Mouse (Mus musculus) hindbrain, embryonic 14.5 days (tissue): ENCODE results near the gene Slc29a1. TPM values are rescaled to one million over a fixed set of nuclear protein-coding genes. Genes with fewer than 3 reads are reported as not detected.

Experiments
- ATAC-seq: fragments of 200-750 bp; cut with Nextera tagmentation; 2 replicates; pipeline ENCODE4 v1.8.0; 2017; ENCODE audit warnings: moderate number of reproducible peaks, mild to moderate bottlenecking, moderate TSS enrichment, moderate library complexity; ENCODE audit not compliant: low FRiP score
- DNase-seq: peaks from one replicate; pipeline ENCODE4 v3.0.0-alpha.2; 2015; ENCODE audit warnings: low spot score
- H3K27ac ChIP-seq: fragments of 300-500 bp; sonication (generic); 2 replicates; pipeline ENCODE4 v1.5.1; 2014; ENCODE audit warnings: mild to moderate bottlenecking, moderate library complexity
- H3K27me3 ChIP-seq: fragments of 300-500 bp; sonication (generic); 2 replicates; pipeline ENCODE4 v1.6.1; 2014; ENCODE audit warnings: mild to moderate bottlenecking, low read length, mixed read lengths; ENCODE audit not compliant: control insufficient read depth, insufficient read depth
- H3K36me3 ChIP-seq: fragments of 300-500 bp; sonication (generic); replicated peaks from 2 replicates; pipeline ENCODE4 v1.6.1; 2014; ENCODE audit not compliant: control insufficient read depth, insufficient read depth
- H3K4me1 ChIP-seq: fragments of 300-500 bp; sonication (generic); replicated peaks from 2 replicates; pipeline ENCODE4 v1.6.1; 2014; ENCODE audit warnings: antibody characterized with exemption, low read length, mixed read lengths; ENCODE audit not compliant: control insufficient read depth, insufficient read depth
- H3K4me2 ChIP-seq: fragments of 300-500 bp; sonication (generic); replicated peaks from 2 replicates; pipeline ENCODE4 v1.6.1; 2014; ENCODE audit warnings: mild to moderate bottlenecking, moderate library complexity
- H3K4me3 ChIP-seq: fragments of 300-500 bp; sonication (generic); replicated peaks from 2 replicates; pipeline ENCODE4 v1.5.1; 2014; ENCODE audit warnings: mild to moderate bottlenecking, low read length
- H3K9ac ChIP-seq: fragments of 300-500 bp; sonication (generic); 2 replicates; pipeline ENCODE4 v1.6.1; 2014
- H3K9me3 ChIP-seq: fragments of 300-500 bp; sonication (generic); 2 replicates; pipeline ENCODE4 v1.6.1; 2016; ENCODE audit warnings: low read length; ENCODE audit not compliant: control insufficient read depth
- WGBS: fragments of 180-500 bp; shearing (Covaris S2); extraction: QIAGEN DNeasy Blood & Tissue Kit; methylation state at CpG from one replicate; pipeline ENCODE4 v1.1.7; 2014; 5-methylcytosine and 5-hydroxymethylcytosine counted together
- polyA plus RNA-seq: library from polyadenylated mRNA; unstranded; fragments of >200 nt; fragmentation: Nextera tagmentation; extraction: Ambion mirVana; gene quantifications from 2 replicates; pipeline ENCODE4 v1.2.1, GENCODE M21; 2014

Gene Slc29a1
- polyA plus RNA-seq: 41.5 and 42.7 TPM in 2 replicates

- DNase-seq (no peak), ATAC-seq (no peak)
- Histone ChIP-seq H3K9me3 (no peaks in the 10 kb centered on the region), H3K4me2 (peak within 1 kb of the TSS; percentile 55), H3K9ac (peak within 1 kb of the TSS; percentile 31), H3K27ac (no peak within 1 kb of the TSS), H3K36me3 (no peaks in the 10 kb centered on the region), H3K4me3 (peak within 1 kb of the TSS; percentile 20), H3K4me1 (peaks cover 15% of the 10 kb centered on the region), H3K27me3 (peaks cover 37% of the 10 kb centered on the region)
- 14% methylated on average over 30 of the region's 32 CpGs for WGBS
Measured at GRCm38 (mm10) chr17:45599446-45600242, at the start of gene Slc29a1. Slc29a1 (minus strand) TSS chr17:45599606.

- no peak overlapping the region for H3K4me2 ChIP-seq
- H3K36me3 ChIP-seq: no peaks in the 10 kb centered on the region
- WGBS: 94% methylated on average over 4 of the region's 4 CpGs
- H3K27ac ChIP-seq: no peak overlapping the region
- H3K4me3 ChIP-seq: no peak overlapping the region
- ATAC-seq (no peak), DNase-seq (no peak)
- no peaks in the 10 kb centered on the region for H3K9me3 ChIP-seq
- no peaks in the 10 kb centered on the region for H3K4me1 ChIP-seq
- no peak overlapping the region for H3K9ac ChIP-seq
- no peaks in the 10 kb centered on the region for H3K27me3 ChIP-seq
Measured at GRCm38 (mm10) chr17:45644185-45644584, 44.8 kb upstream of the Slc29a1 start.

- no peak overlapping the region for H3K9ac ChIP-seq
- 21% methylated on average over 12 of the region's 12 CpGs for WGBS
- H3K4me3 ChIP-seq: no peak overlapping the region
- H3K27ac ChIP-seq: no peak overlapping the region
- no peaks in the 10 kb centered on the region for H3K36me3 ChIP-seq
- ATAC-seq: no peak; the same call in 1 of the 2 replicates
- H3K9me3 ChIP-seq: no peaks in the 10 kb centered on the region
- H3K4me2 ChIP-seq: no peak overlapping the region
- no peaks in the 10 kb centered on the region for H3K4me1 ChIP-seq
- H3K27me3 ChIP-seq: no peaks in the 10 kb centered on the region
- peak; percentile 68 for DNase-seq
Measured at GRCm38 (mm10) chr17:45642701-45643100, 43.3 kb upstream of the Slc29a1 start.

- H3K36me3 ChIP-seq: no peaks in the 10 kb centered on the region
- H3K4me3 ChIP-seq: no peak overlapping the region
- H3K9ac ChIP-seq: no peak overlapping the region
- no peak for DNase-seq
- no peaks in the 10 kb centered on the region for H3K4me1 ChIP-seq
- H3K9me3 ChIP-seq: no peaks in the 10 kb centered on the region
- H3K27me3 ChIP-seq: no peaks in the 10 kb centered on the region
- WGBS: 93% methylated on average over 8 of the region's 8 CpGs
- no peak overlapping the region for H3K27ac ChIP-seq
- H3K4me2 ChIP-seq: no peak overlapping the region
- ATAC-seq: no peak
Measured at GRCm38 (mm10) chr17:45641981-45642380, 42.6 kb upstream of the Slc29a1 start.

- H3K27me3 ChIP-seq: no peaks in the 10 kb centered on the region
- no peaks in the 10 kb centered on the region for H3K9me3 ChIP-seq
- no peaks in the 10 kb centered on the region for H3K36me3 ChIP-seq
- 80% methylated on average over 16 of the region's 16 CpGs for WGBS
- no peak for ATAC-seq
- no peaks in the 10 kb centered on the region for H3K4me1 ChIP-seq
- no peak overlapping the region for H3K4me2 ChIP-seq
- no peak overlapping the region for H3K27ac ChIP-seq
- no peak for DNase-seq
- no peak overlapping the region for H3K4me3 ChIP-seq
- no peak overlapping the region for H3K9ac ChIP-seq
Measured at GRCm38 (mm10) chr17:45638596-45639295, 39.3 kb upstream of the Slc29a1 start.

GRCm38 (mm10) chr17:45634033-45634432 is 34.6 kb upstream of the Slc29a1 start:
- Histone ChIP-seq H3K4me2 (no peak overlapping the region), H3K4me3 (no peak overlapping the region), H3K36me3 (no peaks in the 10 kb centered on the region), H3K27me3 (no peaks in the 10 kb centered on the region), H3K9ac (no peak overlapping the region), H3K4me1 (peaks cover 10% of the 10 kb centered on the region), H3K27ac (no peak overlapping the region), H3K9me3 (no peaks in the 10 kb centered on the region)
- ATAC-seq: no peak
- DNase-seq: no peak
- WGBS: 88% methylated on average over 5 of the region's 5 CpGs

GRCm38 (mm10) chr17:45631940-45632339 is 32.5 kb upstream of the Slc29a1 start:
- Histone ChIP-seq H3K27me3 (no peaks in the 10 kb centered on the region), H3K27ac (no peak overlapping the region), H3K9me3 (no peaks in the 10 kb centered on the region), H3K36me3 (no peaks in the 10 kb centered on the region), H3K4me3 (no peak overlapping the region), H3K4me1 (peaks cover 10% of the 10 kb centered on the region), H3K9ac (no peak overlapping the region), H3K4me2 (no peak overlapping the region)
- WGBS: 85% methylated on average over 6 of the region's 6 CpGs
- ATAC-seq (no peak), DNase-seq (no peak)

GRCm38 (mm10) chr17:45630992-45631391 is 31.6 kb upstream of the Slc29a1 start:
- ATAC-seq (no peak), DNase-seq (no peak)
- WGBS: 50% methylated on average over 3 of the region's 3 CpGs
- H3K27me3 ChIP-seq: no peaks in the 10 kb centered on the region
- H3K4me1 ChIP-seq: peaks cover 10% of the 10 kb centered on the region
- peak overlapping the region; percentile 91 for H3K4me2 ChIP-seq
- H3K36me3 ChIP-seq: no peaks in the 10 kb centered on the region
- peak overlapping the region; percentile 83; the same call in 1 of the 2 replicates for H3K27ac ChIP-seq
- H3K9me3 ChIP-seq: no peaks in the 10 kb centered on the region
- peak overlapping the region; percentile 42; the same call in 1 of the 2 replicates for H3K4me3 ChIP-seq
- peak overlapping the region; percentile 61 for H3K9ac ChIP-seq

DNA sequence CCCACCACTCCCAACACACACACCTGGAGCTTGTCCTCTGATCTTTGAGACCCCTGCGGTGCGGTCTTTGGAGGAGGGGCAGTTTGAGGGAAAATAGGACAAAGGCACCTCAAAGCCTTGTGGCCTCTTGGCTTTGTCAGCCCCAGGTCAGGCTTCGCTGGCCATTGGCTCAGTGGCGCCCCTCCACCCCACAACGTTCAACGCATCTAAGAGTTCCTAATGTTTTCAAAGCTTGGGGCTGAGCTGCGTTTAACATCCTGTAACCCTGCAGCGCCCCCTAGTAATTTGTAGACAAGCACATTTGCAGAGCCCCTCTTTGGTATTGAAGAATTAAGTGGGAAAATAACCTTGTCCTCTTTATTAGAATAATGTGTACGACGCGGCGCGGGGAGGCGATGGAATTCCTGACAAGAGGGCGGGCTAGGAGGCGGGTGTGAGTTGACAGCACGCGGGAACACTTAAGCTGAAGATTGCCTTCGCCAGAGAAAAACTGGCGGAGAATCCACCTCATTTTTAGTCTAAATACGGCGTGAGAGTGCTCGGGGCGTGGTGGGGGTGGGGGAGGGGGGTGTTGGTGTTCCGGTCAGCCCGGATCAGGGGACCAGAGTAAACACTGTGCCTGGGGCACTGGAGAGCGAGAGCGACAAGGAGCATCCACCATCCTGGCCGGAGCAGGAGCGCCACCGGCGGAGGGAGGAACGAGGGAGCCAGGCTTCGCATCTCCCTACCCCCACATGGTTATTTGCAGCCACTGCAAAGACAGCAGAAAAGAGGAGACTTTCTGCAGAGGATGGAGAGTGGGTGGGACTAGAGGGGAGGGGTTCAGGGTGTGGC is 30.7 kb upstream of the Slc29a1 start:
- H3K27me3 ChIP-seq: no peaks in the 10 kb centered on the region
- H3K9ac ChIP-seq: peak overlapping the region; percentile 61
- H3K27ac ChIP-seq: peak overlapping the region; percentile 83
- no peaks in the 10 kb centered on the region for H3K9me3 ChIP-seq
- WGBS: 3% methylated on average over 34 of the region's 34 CpGs
- peaks cover 10% of the 10 kb centered on the region for H3K4me1 ChIP-seq
- H3K4me2 ChIP-seq: peak overlapping the region; percentile 91
- DNase-seq: peak; percentile 78
- peak; percentile 85 for ATAC-seq
- peak overlapping the region; percentile 42 for H3K4me3 ChIP-seq
- no peaks in the 10 kb centered on the region for H3K36me3 ChIP-seq
